Mouse (Mus musculus) neural tube, embryonic 13.5 days (tissue): ENCODE data around the gene Ubald2. TPM values are rescaled to one million over a fixed set of nuclear protein-coding genes. Genes with fewer than 3 reads are reported as not detected.
"Not testable (repeated sequence)": the region's sequence is repeated elsewhere in the genome, so short reads cannot be mapped to it uniquely, and the experiment has no call there.

ENCODE experiments used
- ATAC-seq: fragments of 200-750 bp; cut with Nextera tagmentation; 2 replicates; pipeline ENCODE4 v1.8.0; 2017; ENCODE audit warnings: low read depth, mild to moderate bottlenecking, moderate TSS enrichment, moderate library complexity
- H3K27ac ChIP-seq: fragments of 300-500 bp; sonication (generic); replicated peaks from 2 replicates; pipeline ENCODE4 v1.5.1; 2015; ENCODE audit warnings: moderate library complexity, mild to moderate bottlenecking, inconsistent platforms
- H3K27me3 ChIP-seq: fragments of 300-500 bp; sonication (generic); 2 replicates; pipeline ENCODE4 v1.6.1; 2015; ENCODE audit warnings: mild to moderate bottlenecking, inconsistent platforms
- H3K36me3 ChIP-seq: fragments of 300-500 bp; sonication (generic); 2 replicates; pipeline ENCODE4 v1.6.1; 2015; ENCODE audit warnings: mild to moderate bottlenecking, inconsistent platforms
- H3K4me1 ChIP-seq: fragments of 300-500 bp; sonication (generic); replicated peaks from 2 replicates; pipeline ENCODE4 v1.6.1; 2015; ENCODE audit warnings: inconsistent platforms
- H3K4me2 ChIP-seq: fragments of 300-500 bp; sonication (generic); 2 replicates; pipeline ENCODE4 v1.6.1; 2015; ENCODE audit warnings: inconsistent platforms, mild to moderate bottlenecking, moderate library complexity
- H3K4me3 ChIP-seq: fragments of 300-500 bp; sonication (generic); 2 replicates; pipeline ENCODE4 v1.5.1; 2015; ENCODE audit warnings: mild to moderate bottlenecking, inconsistent platforms
- H3K9ac ChIP-seq: fragments of 300-500 bp; sonication (generic); 2 replicates; pipeline ENCODE4 v1.6.1; 2015; ENCODE audit warnings: moderate library complexity, mild to moderate bottlenecking, inconsistent platforms
- H3K9me3 ChIP-seq: fragments of 300-500 bp; sonication (generic); 2 replicates; pipeline ENCODE4 v1.6.1; 2016; ENCODE audit warnings: inconsistent platforms
- WGBS: fragments of 180-500 bp; shearing (Covaris S2); methylation state at CpG from one replicate; pipeline ENCODE4 v1.1.7; 2015; 5-methylcytosine and 5-hydroxymethylcytosine counted together
- polyA plus RNA-seq: library from polyadenylated mRNA; unstranded; fragments of >200 nt; fragmentation: Nextera tagmentation; extraction: Ambion mirVana; gene quantifications from 2 replicates; pipeline ENCODE4 v1.2.1, GENCODE M21; 2015

The Ubald2 gene
- polyA plus RNA-seq, 1 experiment from 2014 or later = 55.0 TPM

GRCm38 (mm10) chr11:116400560-116400959 lies 33.3 kb upstream of the Ubald2 start:
- peaks cover 25% of the 10 kb centered on the region for H3K4me1 ChIP-seq
- peaks cover 29% of the 10 kb centered on the region for H3K36me3 ChIP-seq
- ATAC-seq = no peak
- WGBS = 48% methylated on average over 4 of the region's 4 CpGs
- no peaks in the 10 kb centered on the region for H3K9me3 ChIP-seq
- H3K4me2 ChIP-seq = no peak overlapping the region
- peak overlapping the region; percentile 52 for H3K27ac ChIP-seq
- H3K27me3 ChIP-seq = no peaks in the 10 kb centered on the region
- H3K9ac ChIP-seq = peak overlapping the region; percentile 31; the same call in 1 of the 2 replicates
- H3K4me3 ChIP-seq = no peak overlapping the region

- H3K4me3 ChIP-seq = no peak overlapping the region
- H3K27ac ChIP-seq = no peak overlapping the region
- H3K4me2 ChIP-seq = no peak overlapping the region
- peaks cover 24% of the 10 kb centered on the region for H3K36me3 ChIP-seq
- H3K4me1 ChIP-seq = peaks cover 13% of the 10 kb centered on the region
- no peak overlapping the region for H3K9ac ChIP-seq
- H3K9me3 ChIP-seq = no peaks in the 10 kb centered on the region
- WGBS = 94% methylated on average over 4 of the region's 4 CpGs
- ATAC-seq = no peak
- no peaks in the 10 kb centered on the region for H3K27me3 ChIP-seq
These were observed 28.3 kb upstream of the Ubald2 start for GRCm38 (mm10) chr11:116405601-116406000.

GRCm38 (mm10) chr11:116406231-116406728 lies 27.6 kb upstream of the Ubald2 start:
- H3K4me1 ChIP-seq = peaks cover 17% of the 10 kb centered on the region
- H3K4me2 ChIP-seq = no peak overlapping the region
- H3K9ac ChIP-seq = no peak overlapping the region
- no peaks in the 10 kb centered on the region for H3K27me3 ChIP-seq
- H3K9me3 ChIP-seq = no peaks in the 10 kb centered on the region
- no peak overlapping the region for H3K4me3 ChIP-seq
- WGBS = 95% methylated on average over 16 of the region's 16 CpGs
- H3K27ac ChIP-seq = no peak overlapping the region
- ATAC-seq = no peak
- H3K36me3 ChIP-seq = peaks cover 24% of the 10 kb centered on the region

- no peak for ATAC-seq
- Histone ChIP-seq H3K27me3 (no peaks in the 10 kb centered on the region), H3K4me3 (no peak overlapping the region), H3K4me2 (no peak overlapping the region), H3K36me3 (peaks cover 13% of the 10 kb centered on the region), H3K9me3 (no peaks in the 10 kb centered on the region), H3K9ac (no peak overlapping the region), H3K4me1 (peaks cover 25% of the 10 kb centered on the region), H3K27ac (no peak overlapping the region)
- 91% methylated on average over 3 of the region's 3 CpGs for WGBS
These were observed 24.9 kb upstream of the Ubald2 start for GRCm38 (mm10) chr11:116409008-116409407.

- H3K36me3 ChIP-seq, H3K27ac ChIP-seq, H3K9me3 ChIP-seq, H3K27me3 ChIP-seq, ATAC-seq: not testable (repeated sequence)
- H3K4me2 ChIP-seq = peak overlapping the region; percentile 76
- WGBS = 89% methylated on average over 4 of the region's 4 CpGs
- peak overlapping the region; percentile 96; the same call in 1 of the 2 replicates for H3K9ac ChIP-seq
- 0 out of 2 replicates have a peak overlapping the region, but pooled peaks have one; percentile 5 for H3K4me3 ChIP-seq
- peaks cover 25% of the 10 kb centered on the region for H3K4me1 ChIP-seq
These were observed 23.5 kb upstream of the Ubald2 start for GRCm38 (mm10) chr11:116410415-116410814.

GRCm38 (mm10) chr11:116411582-116411981 lies 22.3 kb upstream of the Ubald2 start:
- H3K4me2 ChIP-seq = peak overlapping the region; percentile 76
- H3K4me3 ChIP-seq = peak overlapping the region; percentile 70
- H3K27ac ChIP-seq = peak overlapping the region; percentile 93
- peaks cover 25% of the 10 kb centered on the region for H3K4me1 ChIP-seq
- no peaks in the 10 kb centered on the region for H3K36me3 ChIP-seq
- H3K9me3 ChIP-seq = no peaks in the 10 kb centered on the region
- no peaks in the 10 kb centered on the region for H3K27me3 ChIP-seq
- ATAC-seq = no peak
- H3K9ac ChIP-seq = peak overlapping the region; percentile 96
- 11% methylated on average over 6 of the region's 6 CpGs for WGBS

GRCm38 (mm10) chr11:116412028-116412827 lies 21.7 kb upstream of the Ubald2 start:
- Histone ChIP-seq H3K27me3 (no peaks in the 10 kb centered on the region), H3K4me1 (peaks cover 25% of the 10 kb centered on the region), H3K4me2 (peak overlapping the region; percentile 76), H3K9ac (peak overlapping the region; percentile 96), H3K9me3 (no peaks in the 10 kb centered on the region), H3K27ac (peak overlapping the region; percentile 93), H3K4me3 (peak overlapping the region; percentile 70), H3K36me3 (no peaks in the 10 kb centered on the region)
- peak; percentile 42 for ATAC-seq
- under 1% methylated on average over 76 of the region's 76 CpGs for WGBS

GRCm38 (mm10) chr11:116412904-116413630 lies 20.8 kb upstream of the Ubald2 start, which contains the start of gene Rnf157:
TSS of gene Rnf157 (minus strand) at chr11:116413032.
- 2% methylated on average over 38 of the region's 82 CpGs for WGBS
- no peaks in the 10 kb centered on the region for H3K36me3 ChIP-seq
- peak within 1 kb of the TSS; percentile 70 for H3K4me3 ChIP-seq
- H3K27ac ChIP-seq = peak within 1 kb of the TSS; percentile 93
- no peaks in the 10 kb centered on the region for H3K9me3 ChIP-seq
- peak within 1 kb of the TSS; percentile 76 for H3K4me2 ChIP-seq
- H3K9ac ChIP-seq = peak within 1 kb of the TSS; percentile 96
- no peaks in the 10 kb centered on the region for H3K27me3 ChIP-seq
- ATAC-seq = peak; percentile 96
- peaks cover 25% of the 10 kb centered on the region for H3K4me1 ChIP-seq

- H3K4me1 ChIP-seq = peaks cover 25% of the 10 kb centered on the region
- ATAC-seq = peak; percentile 26; the same call in 1 of the 2 replicates
- H3K27ac ChIP-seq = peak overlapping the region; percentile 93
- no peaks in the 10 kb centered on the region for H3K9me3 ChIP-seq
- H3K36me3 ChIP-seq = no peaks in the 10 kb centered on the region
- H3K27me3 ChIP-seq = no peaks in the 10 kb centered on the region
- H3K4me3 ChIP-seq = peak overlapping the region; percentile 70
- WGBS = 59% methylated on average over 4 of the region's 4 CpGs
- H3K4me2 ChIP-seq = peak overlapping the region; percentile 76
- peak overlapping the region; percentile 96 for H3K9ac ChIP-seq
These were observed 20.3 kb upstream of the Ubald2 start for GRCm38 (mm10) chr11:116413631-116414022.

- Histone ChIP-seq H3K9ac (no peak overlapping the region), H3K27ac (no peak overlapping the region), H3K36me3 (no peaks in the 10 kb centered on the region), H3K9me3 (no peaks in the 10 kb centered on the region), H3K27me3 (no peaks in the 10 kb centered on the region), H3K4me3 (no peak overlapping the region), H3K4me1 (peaks cover 15% of the 10 kb centered on the region), H3K4me2 (no peak overlapping the region)
- WGBS = 65% methylated on average over 6 of the region's 6 CpGs
- no peak for ATAC-seq
These were observed 17.5 kb upstream of the Ubald2 start for GRCm38 (mm10) chr11:116416196-116416943.

- no peak for ATAC-seq
- Histone ChIP-seq H3K27ac (no peak overlapping the region), H3K9me3 (no peaks in the 10 kb centered on the region), H3K4me3 (no peak overlapping the region), H3K4me1 (peaks cover 8% of the 10 kb centered on the region), H3K9ac (no peak overlapping the region), H3K4me2 (no peak overlapping the region), H3K27me3 (no peaks in the 10 kb centered on the region), H3K36me3 (no peaks in the 10 kb centered on the region)
- WGBS = 91% methylated on average over 5 of the region's 5 CpGs
These were observed 16.8 kb upstream of the Ubald2 start for GRCm38 (mm10) chr11:116417054-116417453.
